Mouse (Mus musculus) CH12.LX (cell line): ENCODE results near the gene Zfp488. TPM values are rescaled to one million over a fixed set of nuclear protein-coding genes. Genes with fewer than 3 reads are reported as not detected.

ENCODE experiments used
- DNase-seq: peaks from one replicate; pipeline ENCODE4 v3.0.0-alpha.2; 2013; ENCODE audit errors: extremely low read depth
- H3K27ac ChIP-seq: 2 replicates; pipeline ENCODE4 v1.5.1; 2012; ENCODE audit warnings: low read depth, mild to moderate bottlenecking, control low read depth, moderate library complexity; ENCODE audit not compliant: insufficient read depth
- H3K27me3 ChIP-seq: replicated peaks from 2 replicates; pipeline ENCODE3; 2012; ENCODE audit warnings: inconsistent platforms
- H3K36me3 ChIP-seq, 2 experiments: replicated peaks in 1 of 2; 2 replicates each; pipeline versions ENCODE3 to v1.6.1; 2012; ENCODE audit warnings: inconsistent platforms in 1 of 2, low read length in 1 of 2, mild to moderate bottlenecking in 1 of 2, mixed read lengths in 1 of 2, moderate library complexity in 1 of 2; ENCODE audit not compliant: control insufficient read depth in 1 of 2, insufficient read depth in 1 of 2
- H3K4me1 ChIP-seq, 2 experiments: 2 replicates each; pipeline ENCODE4 v1.6.1; 2012; ENCODE audit warnings: inconsistent platforms in 1 of 2, moderate library complexity in 1 of 2; ENCODE audit not compliant: insufficient read depth in 2 of 2, control insufficient read depth in 1 of 2
- H3K4me2 ChIP-seq: 2 replicates; pipeline ENCODE4 v1.6.1; 2012; ENCODE audit warnings: low read depth, mild to moderate bottlenecking, control low read depth; ENCODE audit not compliant: poor library complexity, insufficient read depth, severe bottlenecking
- H3K4me3 ChIP-seq, 3 experiments: fragments of 150-350 bp in 1 of 3; sonication (generic) in 1 of 3; replicated peaks in 1 of 3; 2 replicates each; pipeline versions ENCODE3 to v1.5.1; 2011 to 2012; ENCODE audit warnings: low read depth in 2 of 3, low read length in 2 of 3, mild to moderate bottlenecking in 2 of 3, moderate library complexity in 2 of 3, control low read depth in 1 of 3, improper control_type of control experiment in 1 of 3, inconsistent platforms in 1 of 3, mixed read lengths in 1 of 3; ENCODE audit not compliant: poor library complexity in 1 of 3
- H3K79me2 ChIP-seq: replicated peaks from 2 replicates; pipeline ENCODE4 v1.6.1; 2012; ENCODE audit warnings: mild to moderate bottlenecking, moderate library complexity; ENCODE audit not compliant: control insufficient read depth, poor library complexity, insufficient read depth, severe bottlenecking; ENCODE audit errors: extremely low read depth
- H3K9ac ChIP-seq: 2 replicates; pipeline ENCODE4 v1.6.1; 2012; ENCODE audit warnings: low read depth, mild to moderate bottlenecking, control low read depth, moderate library complexity; ENCODE audit not compliant: insufficient read depth
- H3K9me3 ChIP-seq: replicated peaks from 2 replicates; pipeline ENCODE3; 2012; ENCODE audit warnings: low read length, inconsistent platforms, mixed read lengths
- CHD1 ChIP-seq: IDR thresholded peaks from 2 replicates; pipeline ENCODE4 v1.6.1; 2012; ENCODE audit warnings: low read depth, low read length, improper control_type of control experiment, inconsistent platforms
- CHD2 ChIP-seq: IDR thresholded peaks from 2 replicates; pipeline ENCODE4 v1.6.1; 2011; ENCODE audit warnings: low read length, improper control_type of control experiment
- CTCF ChIP-seq, 2 experiments: IDR thresholded peaks in 1 of 2; conservative IDR thresholded peaks in 1 of 2; 2 replicates each; pipeline ENCODE4 v1.5.1; 2011 to 2012; ENCODE audit warnings: low read depth in 2 of 2, low read length in 2 of 2, improper control_type of control experiment in 1 of 2, inconsistent platforms in 1 of 2, mild to moderate bottlenecking in 1 of 2, moderate library complexity in 1 of 2
- ELF1 ChIP-seq: IDR thresholded peaks from 2 replicates; pipeline ENCODE4 v1.6.1; 2014; ENCODE audit warnings: low read depth, mild to moderate bottlenecking, inconsistent platforms, low read length, improper control_type of control experiment
- ETS1 ChIP-seq: conservative IDR thresholded peaks from 2 replicates; pipeline ENCODE4 v1.6.1; 2012; ENCODE audit warnings: low read depth, mild to moderate bottlenecking, inconsistent platforms, low read length, improper control_type of control experiment, moderate library complexity
- GABPA ChIP-seq: IDR thresholded peaks from 2 replicates; pipeline ENCODE4 v1.6.1; 2012; ENCODE audit warnings: low read depth, low read length, improper control_type of control experiment, inconsistent platforms; ENCODE audit not compliant: insufficient replicate concordance
- IRF4 ChIP-seq: IDR thresholded peaks from 2 replicates; pipeline ENCODE4 v1.6.1; 2014; ENCODE audit warnings: low read depth, mild to moderate bottlenecking, inconsistent platforms, low read length, improper control_type of control experiment
- JUND ChIP-seq: conservative IDR thresholded peaks from 2 replicates; pipeline ENCODE4 v1.6.1; 2011; ENCODE audit warnings: low read depth, low read length, improper control_type of control experiment
- MAX ChIP-seq: IDR thresholded peaks from 2 replicates; pipeline ENCODE4 v1.6.1; 2011; ENCODE audit warnings: low read length, improper control_type of control experiment
- MAZ ChIP-seq: IDR thresholded peaks from 2 replicates; pipeline ENCODE4 v1.6.1; 2012; ENCODE audit warnings: low read depth, mild to moderate bottlenecking, inconsistent platforms, low read length, improper control_type of control experiment, moderate library complexity
- MEF2A ChIP-seq: IDR thresholded peaks from 2 replicates; pipeline ENCODE4 v1.6.1; 2014; ENCODE audit warnings: low read depth, mild to moderate bottlenecking, inconsistent platforms, low read length, improper control_type of control experiment, borderline replicate concordance
- MXI1 ChIP-seq: IDR thresholded peaks from 2 replicates; pipeline ENCODE4 v1.6.1; 2011; ENCODE audit warnings: mild to moderate bottlenecking, low read depth, low read length, improper control_type of control experiment
- NRF1 ChIP-seq: IDR thresholded peaks from 2 replicates; pipeline ENCODE4 v1.6.1; 2014; ENCODE audit warnings: low read depth, mild to moderate bottlenecking, inconsistent platforms, low read length, improper control_type of control experiment, moderate library complexity
- PAX5 ChIP-seq: IDR thresholded peaks from 2 replicates; pipeline ENCODE4 v1.6.1; 2012; ENCODE audit warnings: low read length, inconsistent platforms, mixed read lengths
- POLR2AphosphoS2 ChIP-seq: IDR thresholded peaks from 2 replicates; pipeline ENCODE4 v1.6.1; 2011; ENCODE audit warnings: low read depth, low read length, improper control_type of control experiment
- RAD21 ChIP-seq: IDR thresholded peaks from 2 replicates; pipeline ENCODE4 v1.6.1; 2011; ENCODE audit warnings: low read depth, mild to moderate bottlenecking, low read length, improper control_type of control experiment, moderate library complexity
- RCOR1 ChIP-seq: conservative IDR thresholded peaks from 2 replicates; pipeline ENCODE4 v1.6.1; 2012; ENCODE audit warnings: low read depth, mild to moderate bottlenecking, inconsistent platforms, low read length, improper control_type of control experiment
- SMC3 ChIP-seq: IDR thresholded peaks from 2 replicates; pipeline ENCODE4 v1.6.1; 2011; ENCODE audit warnings: low read depth, low read length, improper control_type of control experiment
- TCF12 ChIP-seq: IDR thresholded peaks from 2 replicates; pipeline ENCODE4 v1.6.1; 2014; ENCODE audit warnings: low read depth, mild to moderate bottlenecking, inconsistent platforms, low read length, improper control_type of control experiment
- UBTF ChIP-seq: IDR thresholded peaks from 2 replicates; pipeline ENCODE4 v1.6.1; 2012; ENCODE audit warnings: low read depth, mild to moderate bottlenecking, inconsistent platforms, low read length, improper control_type of control experiment, moderate library complexity
- USF2 ChIP-seq: conservative IDR thresholded peaks from 2 replicates; pipeline ENCODE4 v1.6.1; 2011; ENCODE audit warnings: low read depth, low read length, improper control_type of control experiment
- ZKSCAN1 ChIP-seq: IDR thresholded peaks from 2 replicates; pipeline ENCODE4 v1.6.1; 2012; ENCODE audit warnings: low read depth, inconsistent platforms, low read length, improper control_type of control experiment, borderline replicate concordance
- ZNF384 ChIP-seq: IDR thresholded peaks from 2 replicates; pipeline ENCODE4 v1.6.1; 2012; ENCODE audit warnings: low read depth, low read length, improper control_type of control experiment, inconsistent platforms
- dilution Hi-C: fragments of 300-500 bp; cut with MboI; formaldehyde crosslinking; loops from 2 replicates; pipeline ENCODE4 v1.14.3; 2020; ENCODE audit warnings: low sequenced_read_pairs; ENCODE audit not compliant: extremely low pct_unique_long_range_greater_than_20kb, extremely low pct_ligation_motif_present
- in situ Hi-C: fragments of 300-500 bp; cut with MboI; formaldehyde crosslinking; loops from 3 replicates; pipeline ENCODE4 v1.14.3; 2019; ENCODE audit warnings: low sequenced_read_pairs, low pct_ligation_motif_present, low pct_unique_long_range_greater_than_20kb, mixed read lengths
- polyA plus RNA-seq: library from polyadenylated mRNA; unstranded; fragments of >175 nt; gene quantifications from 2 replicates; pipeline ENCODE4 v1.2.1, GENCODE M21; 2012; ENCODE audit warnings: low read depth; ENCODE audit not compliant: insufficient read length
- total RNA-seq, 2 experiments: library from RNA; depleted of rRNA; stranded (reverse); fragments of 300-350 nt in 1 of 2; fragments of >200 nt in 1 of 2; gene quantifications; 2 replicates each; pipeline ENCODE4 v1.2.3; 2012 to 2014

Gene Zfp488
- total and polyA plus RNA-seq, 3 experiments: not detected

GRCm38 (mm10) chr14:33956055-33956454 lies 22.5 kb downstream of the Zfp488 start:
- in situ Hi-C loops: no loop called here
- Histone ChIP-seq H3K79me2 (no peaks in the 10 kb centered on the region), H3K36me3 (no peaks in the 10 kb centered on the region), H3K27ac (no peak overlapping the region), H3K4me2 (no peak overlapping the region), H3K9me3 (no peaks in the 10 kb centered on the region), H3K4me1 (peaks cover 3 to 8% of the 10 kb centered on the region in 2 experiments; a peak in 2 of 4 replicates), H3K4me3 (no peak overlapping the region), H3K9ac (no peak overlapping the region), H3K27me3 (no peaks in the 10 kb centered on the region)
- peak; percentile 10 to 43; a peak in 2 of 4 replicates for TF ChIP-seq CTCF (conservative IDR thresholded peaks at IDR 0.05 in 1 of 2, IDR thresholded peaks at IDR 0.05 in 1 of 2; ENCODE audit: low read depth in 2 of 2, low read length in 2 of 2)
- no peak for TF ChIP-seq POLR2AphosphoS2
- peak; percentile 6; the same call in 1 of the 2 replicates for TF ChIP-seq SMC3
- no peak for TF ChIP-seq TCF12
- dilution Hi-C loops: no loop called here
- no peak for DNase-seq

DNA sequence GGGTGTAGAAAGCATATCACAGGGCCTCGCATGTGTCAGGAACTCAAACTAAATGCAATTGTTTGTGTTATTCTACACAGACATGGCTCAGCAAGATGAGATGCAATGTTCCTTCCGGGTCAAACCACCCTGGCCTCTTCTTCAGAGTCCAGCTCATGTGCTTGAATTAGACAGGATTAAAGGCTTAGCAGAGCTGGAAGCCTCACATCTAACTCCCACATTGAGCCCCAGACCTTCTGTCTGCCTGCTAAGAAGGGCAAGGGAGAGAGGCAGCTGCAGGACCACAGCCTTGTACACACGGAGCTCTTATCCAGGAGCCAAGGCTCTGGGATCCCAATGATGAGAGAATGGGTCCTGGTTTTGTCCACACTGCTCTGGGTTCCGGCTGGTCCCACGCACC lies 24.8 kb downstream of the Zfp488 start, which contains the start of gene Rbp3:
Gene Rbp3, plus strand, starts transcription at position 243 of the 400 bp plus-strand sequence.
- no peak within 1 kb of the TSS for H3K4me3 ChIP-seq
- dilution Hi-C loops (no loop called here), in situ Hi-C loops (no loop called here)

GRCm38 (mm10) chr14:33952233-33952981 lies 26.2 kb downstream of the Zfp488 start:
- Histone ChIP-seq H3K4me1 (peaks cover 3 to 8% of the 10 kb centered on the region in 2 experiments; a peak in 2 of 4 replicates), H3K9me3 (no peaks in the 10 kb centered on the region), H3K4me2 (no peak overlapping the region), H3K27ac (no peak overlapping the region), H3K79me2 (no peaks in the 10 kb centered on the region), H3K36me3 (no peaks in the 10 kb centered on the region), H3K4me3 (no peak overlapping the region), H3K27me3 (no peaks in the 10 kb centered on the region), H3K9ac (no peak overlapping the region)
- no peak for TF ChIP-seq MAZ
- no peak for TF ChIP-seq MXI1
- no peak; the same call in 1 of the 2 replicates for TF ChIP-seq ZNF384
- TF ChIP-seq ELF1: peak; percentile 58
- no peak for TF ChIP-seq SMC3
- TF ChIP-seq POLR2AphosphoS2: no peak
- TF ChIP-seq MAX: no peak
- TF ChIP-seq CHD2: no peak
- no peak for TF ChIP-seq JUND
- no peak for TF ChIP-seq ZKSCAN1
- TF ChIP-seq RAD21: peak; percentile 10
- TF ChIP-seq TCF12: no peak
- TF ChIP-seq GABPA: no peak
- peak; percentile 39 to 45; a peak in 3 of 4 replicates for TF ChIP-seq CTCF (conservative IDR thresholded peaks at IDR 0.05 in 1 of 2, IDR thresholded peaks at IDR 0.05 in 1 of 2; ENCODE audit: low read depth in 2 of 2, low read length in 2 of 2)
- no peak for TF ChIP-seq RCOR1
- TF ChIP-seq UBTF: no peak
- no peak for TF ChIP-seq PAX5
- TF ChIP-seq IRF4: no peak
- no peak for TF ChIP-seq ETS1
- no peak for TF ChIP-seq USF2
- no peak for TF ChIP-seq CHD1
- DNase-seq: peak; percentile 46
- in situ Hi-C loops: no loop called here
- dilution Hi-C loops: no loop called here

More for the DNA sequence above, 24.8 kb downstream of the Zfp488 start, which contains the start of gene Rbp3:
- no peaks in the 10 kb centered on the region for H3K36me3 ChIP-seq
- no peak for DNase-seq
- H3K27ac ChIP-seq: no peak within 1 kb of the TSS
- H3K9me3 ChIP-seq: no peaks in the 10 kb centered on the region
- H3K4me2 ChIP-seq: no peak within 1 kb of the TSS
- TF ChIP-seq CTCF (conservative IDR thresholded peaks at IDR 0.05 in 1 of 2, IDR thresholded peaks at IDR 0.05 in 1 of 2; ENCODE audit: low read depth in 2 of 2, low read length in 2 of 2) (no peak), MEF2A (no peak), PAX5 (no peak), NRF1 (no peak), ZKSCAN1 (no peak), ZNF384 (no peak), TCF12 (no peak)
- no peak within 1 kb of the TSS for H3K9ac ChIP-seq
- H3K4me1 ChIP-seq: peaks cover 3 to 8% of the 10 kb centered on the region in 2 experiments; a peak in 2 of 4 replicates
- H3K79me2 ChIP-seq: no peaks in the 10 kb centered on the region
- H3K27me3 ChIP-seq: no peaks in the 10 kb centered on the region
